Mouse (Mus musculus): ENCODE results near the gene Fcer1g. TPM values are rescaled to one million over a fixed set of nuclear protein-coding genes. Genes with fewer than 3 reads are reported as not detected.
A peak's percentile ranks its signal among the peaks of the same experiment; 100 is the strongest.
"Not testable (repeated sequence)": the region's sequence is repeated elsewhere in the genome, so short reads cannot be mapped to it uniquely, and the experiment has no call there.

Fcer1g gene
- polyA plus RNA-seq, 1 experiment from 2014 or later, result 10.7 TPM

- Histone ChIP-seq H3K9me3 (replicated peaks) (no peaks in the 10 kb centered on the region), H3K36me3 (peaks cover 31% of the 10 kb centered on the region), H3K27me3 (ENCODE audit: low read depth, poor library complexity, severe bottlenecking) (no peaks in the 10 kb centered on the region), H3K4me1 (peaks cover 63% of the 10 kb centered on the region), H3K27ac (peak overlapping the region; percentile 89), H3K4me3 (peak overlapping the region; percentile 64)
- WGBS, result 13% methylated on average over 13 of the region's 13 CpGs
- DNase-seq (ENCODE audit: low spot score), result no peak
These were observed 13.3 kb upstream of the Fcer1g start for GRCm38 (mm10) chr1:171247453-171247841.

- Histone ChIP-seq H3K27me3 (ENCODE audit: low read depth, poor library complexity, severe bottlenecking) (no peaks in the 10 kb centered on the region), H3K9me3 (replicated peaks) (no peaks in the 10 kb centered on the region), H3K27ac (peak overlapping the region; percentile 89), H3K36me3 (peaks cover 37% of the 10 kb centered on the region), H3K4me1 (peaks cover 57% of the 10 kb centered on the region), H3K4me3 (peak overlapping the region; percentile 64)
- under 1% methylated on average over 41 of the region's 41 CpGs for WGBS
- DNase-seq (ENCODE audit: low spot score), result peak; percentile 100
These were observed 12.7 kb upstream of the Fcer1g start for GRCm38 (mm10) chr1:171246709-171247452.

- H3K4me3 ChIP-seq, result no peak overlapping the region; the same call in 1 of the 2 replicates
- WGBS, result 93% methylated on average over 8 of the region's 8 CpGs
- H3K27me3 ChIP-seq (ENCODE audit: low read depth, poor library complexity, severe bottlenecking), result no peaks in the 10 kb centered on the region
- H3K9me3 ChIP-seq (replicated peaks), result no peaks in the 10 kb centered on the region
- peaks cover 42% of the 10 kb centered on the region for H3K4me1 ChIP-seq
- H3K36me3 ChIP-seq, result peaks cover 52% of the 10 kb centered on the region
- DNase-seq (ENCODE audit: low spot score), result no peak
- H3K27ac ChIP-seq, result no peak overlapping the region
These were observed 11.2 kb upstream of the Fcer1g start for GRCm38 (mm10) chr1:171245353-171245752.

- not testable (repeated sequence) for H3K9me3 ChIP-seq (replicated peaks); H3K27ac ChIP-seq; DNase-seq (ENCODE audit: low spot score); H3K4me3 ChIP-seq; H3K27me3 ChIP-seq (ENCODE audit: low read depth, poor library complexity, severe bottlenecking)
- Histone ChIP-seq H3K4me1 (peaks cover 10% of the 10 kb centered on the region), H3K36me3 (peaks cover 86% of the 10 kb centered on the region)
- WGBS, result 90% methylated on average over 12 of the region's 12 CpGs
These were observed 7.8 kb upstream of the Fcer1g start for GRCm38 (mm10) chr1:171241952-171242351.

DNA sequence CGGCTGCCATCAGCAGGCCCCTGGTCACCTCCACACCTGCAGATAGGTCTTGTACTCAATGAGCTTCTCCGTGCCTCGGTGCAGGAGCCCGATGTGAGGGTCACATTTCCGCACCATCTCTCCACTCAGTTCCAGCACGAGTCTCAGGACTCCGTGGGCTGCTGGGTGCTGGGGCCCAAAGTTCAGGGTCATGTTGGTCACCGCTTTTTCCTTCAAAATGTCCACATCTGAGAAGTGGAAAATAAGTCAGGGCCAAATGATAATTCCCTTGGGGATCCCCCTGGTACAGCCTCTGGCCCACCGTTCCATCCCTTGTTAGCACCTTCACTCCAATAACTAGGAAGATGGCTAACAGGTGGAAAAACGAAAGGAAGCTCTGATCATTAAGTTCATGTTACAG lies 6.7 kb upstream of the Fcer1g start:
- H3K27me3 ChIP-seq (ENCODE audit: low read depth, poor library complexity, severe bottlenecking), result no peaks in the 10 kb centered on the region
- H3K9me3 ChIP-seq (replicated peaks), result no peaks in the 10 kb centered on the region
- no peak overlapping the region for H3K27ac ChIP-seq
- peaks cover 97% of the 10 kb centered on the region for H3K36me3 ChIP-seq
- peaks cover 5% of the 10 kb centered on the region for H3K4me1 ChIP-seq
- WGBS, result 91% methylated on average over 10 of the region's 10 CpGs
- H3K4me3 ChIP-seq, result no peak overlapping the region
- no peak for DNase-seq (ENCODE audit: low spot score)

DNA sequence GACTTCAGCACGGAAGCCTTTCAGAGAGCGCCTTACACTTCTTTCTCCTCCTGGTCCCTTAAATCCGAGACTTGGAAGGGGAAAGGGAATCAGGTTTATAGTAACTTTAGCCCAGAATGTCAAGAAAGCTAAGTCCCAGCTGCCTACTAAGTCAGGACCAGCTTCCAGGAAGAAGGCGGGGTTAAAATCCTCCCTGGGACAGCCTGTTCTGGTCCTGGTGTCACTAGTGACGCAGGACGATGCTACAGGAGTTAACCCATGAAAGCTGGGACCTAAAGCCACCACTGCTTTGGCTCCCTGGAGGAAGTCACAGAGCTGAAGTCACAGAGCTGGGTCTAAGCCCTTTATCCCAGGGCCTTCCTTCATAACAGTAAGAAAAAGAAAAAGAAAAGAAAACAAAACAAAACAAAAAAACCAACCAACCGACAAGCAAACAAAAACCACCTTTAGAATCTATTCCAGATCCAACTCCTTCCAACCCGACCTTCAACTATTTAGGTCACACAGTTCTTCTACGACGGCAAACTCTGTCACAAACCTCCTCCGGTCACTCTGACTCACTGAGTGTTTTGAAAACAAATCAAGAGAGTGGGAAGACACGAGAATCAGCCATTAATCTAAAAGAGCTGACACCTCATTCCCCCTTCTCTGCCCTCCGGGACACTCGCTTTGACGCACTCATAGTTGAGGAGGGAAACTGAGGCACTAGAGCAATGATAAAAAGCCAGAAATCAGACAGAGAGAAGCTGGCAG lies 6.0 kb upstream of the Fcer1g start:
- WGBS, result 83% methylated on average over 15 of the region's 15 CpGs
- Histone ChIP-seq H3K9me3 (replicated peaks) (no peaks in the 10 kb centered on the region), H3K4me3 (no peak overlapping the region), H3K36me3 (peaks cover 97% of the 10 kb centered on the region), H3K4me1 (no peaks in the 10 kb centered on the region), H3K27me3 (ENCODE audit: low read depth, poor library complexity, severe bottlenecking) (no peaks in the 10 kb centered on the region), H3K27ac (no peak overlapping the region)
- DNase-seq (ENCODE audit: low spot score), result no peak

- H3K36me3 ChIP-seq, result peaks cover 100% of the 10 kb centered on the region
- peak; percentile 75 for DNase-seq (ENCODE audit: low spot score)
- no peaks in the 10 kb centered on the region for H3K4me1 ChIP-seq
- 77% methylated on average over 14 of the region's 14 CpGs for WGBS
- no peaks in the 10 kb centered on the region for H3K27me3 ChIP-seq (ENCODE audit: low read depth, poor library complexity, severe bottlenecking)
- H3K27ac ChIP-seq, result no peak overlapping the region
- H3K4me3 ChIP-seq, result no peak overlapping the region
- no peaks in the 10 kb centered on the region for H3K9me3 ChIP-seq (replicated peaks)
These were observed 4.3 kb upstream of the Fcer1g start for GRCm38 (mm10) chr1:171238463-171238862.

DNA sequence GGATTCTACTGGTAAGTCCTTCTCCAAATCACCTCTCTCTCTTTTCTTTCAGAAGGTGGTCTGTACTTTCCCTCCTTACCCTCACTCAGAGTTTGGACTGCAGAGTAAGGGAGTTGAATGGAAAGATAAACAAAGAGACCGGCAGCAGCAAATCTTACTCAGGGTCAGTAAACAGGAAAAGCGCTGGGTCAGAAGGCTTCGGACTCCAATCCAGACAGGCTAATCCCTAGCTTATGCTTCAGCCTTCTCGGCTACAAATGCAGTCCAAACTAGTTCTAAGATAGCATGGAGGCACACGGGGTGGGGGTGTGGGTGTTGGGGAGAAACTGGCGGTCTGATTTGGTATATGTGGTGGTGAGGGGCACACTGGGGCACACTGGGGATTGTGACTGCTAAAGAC lies 3.3 kb upstream of the Fcer1g start:
- 89% methylated on average over 6 of the region's 6 CpGs for WGBS
- no peak overlapping the region for H3K4me3 ChIP-seq
- H3K27ac ChIP-seq, result no peak overlapping the region
- H3K4me1 ChIP-seq, result no peaks in the 10 kb centered on the region
- no peak for DNase-seq (ENCODE audit: low spot score)
- H3K36me3 ChIP-seq, result peaks cover 93% of the 10 kb centered on the region
- H3K9me3 ChIP-seq (replicated peaks), result no peaks in the 10 kb centered on the region
- H3K27me3 ChIP-seq (ENCODE audit: low read depth, poor library complexity, severe bottlenecking), result no peaks in the 10 kb centered on the region

DNA sequence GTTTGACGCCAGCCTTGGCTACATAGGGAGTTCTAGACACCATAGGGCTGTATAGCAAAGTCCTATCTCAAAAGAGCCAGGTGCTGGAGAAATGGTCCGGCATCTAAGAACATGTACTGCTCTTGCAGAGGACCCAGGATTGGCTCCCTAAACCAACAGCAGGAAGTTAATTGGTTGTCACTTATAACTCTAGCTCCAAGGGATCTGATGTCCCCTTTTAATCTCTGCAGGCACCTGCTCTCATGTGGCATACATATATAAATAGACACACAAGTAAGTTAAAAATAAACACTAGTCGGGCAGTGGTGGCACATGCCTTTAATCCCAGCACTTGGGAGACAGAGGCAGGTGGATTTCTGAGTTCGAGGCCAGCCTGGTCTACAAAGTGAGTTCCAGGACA lies 1.6 kb upstream of the Fcer1g start:
- Histone ChIP-seq H3K36me3 (peaks cover 77% of the 10 kb centered on the region), H3K27me3 (ENCODE audit: low read depth, poor library complexity, severe bottlenecking) (no peaks in the 10 kb centered on the region), H3K4me1 (peaks cover 13% of the 10 kb centered on the region), H3K27ac (no peak overlapping the region), H3K4me3 (no peak overlapping the region), H3K9me3 (replicated peaks) (no peaks in the 10 kb centered on the region)
- no peak for DNase-seq (ENCODE audit: low spot score)
- WGBS, result 96% methylated on average over 4 of the region's 4 CpGs

- H3K4me1 ChIP-seq, result peaks cover 25% of the 10 kb centered on the region
- H3K9me3 ChIP-seq (replicated peaks), result no peaks in the 10 kb centered on the region
- WGBS, result 86% methylated on average over 4 of the region's 4 CpGs
- peaks cover 64% of the 10 kb centered on the region for H3K36me3 ChIP-seq
- no peak overlapping the region for H3K4me3 ChIP-seq
- H3K27ac ChIP-seq, result no peak overlapping the region
- DNase-seq (ENCODE audit: low spot score), result no peak
- H3K27me3 ChIP-seq (ENCODE audit: low read depth, poor library complexity, severe bottlenecking), result no peaks in the 10 kb centered on the region
These were observed 373 bp upstream of the Fcer1g start for GRCm38 (mm10) chr1:171234538-171234937.

- Histone ChIP-seq H3K4me1 (peaks cover 29% of the 10 kb centered on the region), H3K27me3 (ENCODE audit: low read depth, poor library complexity, severe bottlenecking) (no peaks in the 10 kb centered on the region), H3K36me3 (peaks cover 50% of the 10 kb centered on the region), H3K9me3 (replicated peaks) (no peaks in the 10 kb centered on the region), H3K27ac (no peak overlapping the region), H3K4me3 (no peak overlapping the region)
- no peak for DNase-seq (ENCODE audit: low spot score)
- 88% methylated on average over 12 of the region's 12 CpGs for WGBS
These were observed 1.1 kb downstream of the Fcer1g start for GRCm38 (mm10) chr1:171232800-171233730.

DNA sequence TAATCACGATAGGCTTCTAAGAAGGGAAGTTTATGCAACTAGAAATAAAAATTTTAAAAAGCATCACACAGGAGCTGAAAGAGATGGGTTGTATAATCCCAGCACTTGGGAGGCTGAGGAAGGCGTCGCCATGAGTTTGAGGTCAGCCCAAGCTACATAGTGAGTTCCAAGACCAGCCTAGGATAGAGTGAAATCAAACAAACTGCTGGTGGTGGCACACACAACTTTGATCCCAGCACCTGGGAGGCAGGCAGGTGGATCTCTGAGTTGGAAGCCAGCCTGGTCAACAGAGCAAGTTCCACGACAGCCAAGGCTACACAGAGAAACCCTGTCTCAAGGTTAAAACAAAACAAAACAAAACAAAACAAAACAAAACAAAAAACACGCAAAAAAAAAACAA lies 1.8 kb downstream of the Fcer1g start:
- WGBS, result 87% methylated on average over 5 of the region's 5 CpGs
- no peaks in the 10 kb centered on the region for H3K27me3 ChIP-seq (ENCODE audit: low read depth, poor library complexity, severe bottlenecking)
- H3K9me3 ChIP-seq (replicated peaks), result no peaks in the 10 kb centered on the region
- H3K4me3 ChIP-seq, result no peak overlapping the region
- H3K27ac ChIP-seq, result no peak overlapping the region
- peaks cover 29% of the 10 kb centered on the region for H3K4me1 ChIP-seq
- peaks cover 42% of the 10 kb centered on the region for H3K36me3 ChIP-seq
- DNase-seq (ENCODE audit: low spot score), result no peak
